Mouse (Mus musculus) cerebellum, adult 2 months (tissue): ENCODE data around the gene Phf1. TPM values are rescaled to one million over a fixed set of nuclear protein-coding genes. Genes with fewer than 3 reads are reported as not detected.

Experiments used
- DNase-seq, 2 experiments: peaks; one replicate each; pipeline ENCODE4 v3.0.0; 2021
- H3K27ac ChIP-seq: fragments of 200-500 bp; 2 replicates; pipeline ENCODE4 v1.5.1; 2012; ENCODE audit warnings: low read length, control low read depth, inconsistent platforms; ENCODE audit not compliant: insufficient read depth
- H3K27me3 ChIP-seq: fragments of 200-500 bp; 2 replicates; pipeline ENCODE4 v1.6.1; 2012; ENCODE audit warnings: inconsistent platforms, mild to moderate bottlenecking, low read length, moderate library complexity; ENCODE audit not compliant: control insufficient read depth, insufficient read depth
- H3K4me1 ChIP-seq: fragments of 200-500 bp; 2 replicates; pipeline ENCODE4 v1.6.1; 2011; ENCODE audit warnings: low read length; ENCODE audit not compliant: control insufficient read depth, insufficient read depth
- H3K4me3 ChIP-seq: fragments of 200-500 bp; replicated peaks from 2 replicates; pipeline ENCODE3; 2011; ENCODE audit warnings: mild to moderate bottlenecking, low read depth, low read length, control low read depth; ENCODE audit not compliant: insufficient read depth
- CTCF ChIP-seq: fragments of 200-500 bp; IDR thresholded peaks from 2 replicates; pipeline ENCODE4 v1.5.1; 2011; ENCODE audit warnings: low read depth, mild to moderate bottlenecking, control low read depth, low read length, moderate library complexity, borderline replicate concordance; ENCODE audit not compliant: insufficient read depth
- POLR2A ChIP-seq: fragments of 200-500 bp; IDR thresholded peaks from 2 replicates; pipeline ENCODE4 v1.6.1; 2011; ENCODE audit warnings: low read length, control low read depth, borderline replicate concordance; ENCODE audit not compliant: insufficient read depth
- WGBS: fragments of 180-500 bp; shearing (Covaris S2); methylation state at CpG from one replicate; pipeline ENCODE4 v1.1.7; 2018; 5-methylcytosine and 5-hydroxymethylcytosine counted together
- polyA plus RNA-seq: library from polyadenylated mRNA; depleted of rRNA; stranded (reverse); fragments of >200 nt; gene quantifications from 2 replicates; pipeline ENCODE4 v1.2.3, GENCODE M21; 2012

Phf1 gene
- polyA plus RNA-seq, 1 experiment, result 60.8 TPM

DNA sequence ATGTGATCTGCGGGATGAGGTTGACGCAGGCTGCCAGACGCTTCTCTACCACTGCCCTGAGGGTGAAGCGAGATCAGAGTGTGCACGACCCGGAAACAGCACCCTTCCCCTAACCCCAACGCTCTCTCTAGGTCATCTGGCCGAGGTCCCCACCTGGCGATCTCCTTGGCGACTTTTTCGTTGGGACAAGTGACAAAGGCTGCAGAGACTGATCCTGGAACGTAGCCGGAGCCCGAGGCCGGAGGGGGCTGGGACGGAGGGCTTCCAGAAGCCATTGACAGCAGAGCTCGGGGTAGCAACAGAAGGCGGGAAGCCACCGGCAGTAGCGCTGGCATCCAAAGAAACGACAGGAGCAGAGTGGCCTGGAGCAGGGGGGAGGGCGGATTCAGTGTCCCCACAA, 5.9 kb downstream of the Phf1 start:
- Histone ChIP-seq H3K27me3 (no peaks in the 10 kb centered on the region), H3K4me3 (peak overlapping the region; percentile 62), H3K27ac (0 out of 2 replicates have a peak overlapping the region, but pooled peaks have one; percentile 6), H3K4me1 (peaks cover 10% of the 10 kb centered on the region; the same call in 1 of the 2 replicates)
- under 1% methylated on average over 22 of the region's 22 CpGs for WGBS
- DNase-seq, result peak; percentile 47 to 55
- TF ChIP-seq POLR2A (no peak), CTCF (no peak)

GRCm38 (mm10) chr17:26939178-26939972, 6.5 kb downstream of the Phf1 start, which contains the start of gene Cuta:
TSS of gene Cuta (minus strand) at chr17:26939569.
- DNase-seq, result peak; percentile 100
- Histone ChIP-seq H3K27me3 (no peaks in the 10 kb centered on the region), H3K4me3 (peak within 1 kb of the TSS; percentile 83), H3K27ac (peak within 1 kb of the TSS; percentile 89), H3K4me1 (peaks cover 7% of the 10 kb centered on the region; the same call in 1 of the 2 replicates)
- WGBS, result under 1% methylated on average over 70 of the region's 70 CpGs
- no peak for TF ChIP-seq CTCF
- peak; percentile 86 for TF ChIP-seq POLR2A

DNA sequence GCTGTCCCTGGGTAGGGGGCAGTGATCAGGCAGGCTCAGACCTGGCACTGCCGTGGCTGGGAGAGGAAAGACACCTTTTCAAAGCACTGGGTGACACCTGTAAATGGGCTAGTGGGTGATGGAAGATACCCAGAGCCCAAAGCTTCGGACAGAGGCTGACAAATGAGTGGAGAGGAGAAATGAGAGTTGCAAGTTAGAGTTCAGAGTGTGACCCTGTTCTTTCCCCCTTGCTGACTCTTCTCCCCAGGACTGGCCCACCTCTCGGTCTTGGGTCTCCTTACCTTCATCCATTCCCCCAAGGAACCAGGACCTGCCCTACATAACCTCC, 7.1 kb downstream of the Phf1 start:
- peak overlapping the region; percentile 89 for H3K27ac ChIP-seq
- no peak for DNase-seq
- TF ChIP-seq CTCF (no peak), POLR2A (no peak)
- peaks cover 7% of the 10 kb centered on the region for H3K4me1 ChIP-seq
- H3K4me3 ChIP-seq, result peak overlapping the region; percentile 83
- WGBS, result 1% methylated on average over 3 of the region's 3 CpGs
- no peaks in the 10 kb centered on the region for H3K27me3 ChIP-seq

DNA sequence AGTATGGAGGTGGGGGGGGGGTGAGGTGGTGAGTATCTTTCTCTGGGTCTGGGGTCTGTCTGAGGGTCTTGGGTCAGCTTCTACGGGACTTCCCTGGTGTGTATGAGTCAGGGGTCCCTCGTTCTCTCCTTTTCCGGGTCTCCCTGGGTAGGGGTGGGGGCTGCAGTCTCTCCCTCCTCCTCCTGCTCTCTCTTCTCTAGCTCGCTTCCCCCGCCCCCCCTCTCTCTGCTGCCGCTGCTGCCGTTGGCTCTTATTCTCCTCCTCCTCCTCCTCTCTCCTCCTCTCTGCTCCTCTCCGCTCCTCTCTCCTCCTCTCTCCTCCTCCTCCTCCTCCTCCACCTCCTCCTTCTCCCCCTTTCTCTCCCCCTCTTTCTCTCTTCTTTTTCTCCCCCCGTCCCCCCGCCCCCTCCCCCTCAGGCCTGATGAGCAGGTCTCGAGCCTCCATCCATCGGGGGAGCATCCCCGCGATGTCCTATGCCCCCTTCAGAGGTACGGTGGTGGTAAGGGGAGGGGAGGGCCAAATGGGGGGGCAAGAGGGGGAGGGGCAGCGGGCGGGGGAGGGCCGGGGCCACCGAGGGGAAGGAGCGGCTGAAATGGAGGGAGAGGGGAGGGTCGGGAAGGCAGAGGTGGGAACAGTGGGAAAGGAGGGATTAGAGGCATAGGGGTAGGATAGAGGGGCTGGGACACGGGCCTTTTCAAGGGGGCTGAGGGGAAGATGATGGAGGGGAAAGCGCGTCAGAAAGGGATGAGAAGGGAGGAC, 8.4 kb downstream of the Phf1 start, which contains the start of gene Syngap1:
Gene Syngap1 (plus strand): TSS at position 223 of the 759 bp plus-strand sequence.
- TF ChIP-seq CTCF (no peak), POLR2A (peak; percentile 35; the same call in 1 of the 2 replicates)
- DNase-seq, result peak; percentile 63 to 75
- Histone ChIP-seq H3K4me3 (peak within 1 kb of the TSS; percentile 83), H3K27ac (peak within 1 kb of the TSS; percentile 95), H3K4me1 (peaks cover 13% of the 10 kb centered on the region), H3K27me3 (no peaks in the 10 kb centered on the region)
- 2% methylated on average over 15 of the region's 24 CpGs for WGBS

- 4% methylated on average over 4 of the region's 4 CpGs for WGBS
- TF ChIP-seq CTCF, result no peak
- no peak for TF ChIP-seq POLR2A
- no peaks in the 10 kb centered on the region for H3K27me3 ChIP-seq
- H3K27ac ChIP-seq, result peak overlapping the region; percentile 77
- no peak for DNase-seq
- peak overlapping the region; percentile 77 for H3K4me3 ChIP-seq
- H3K4me1 ChIP-seq, result peaks cover 13% of the 10 kb centered on the region
These were observed 9.2 kb downstream of the Phf1 start for GRCm38 (mm10) chr17:26941841-26942570.

DNA sequence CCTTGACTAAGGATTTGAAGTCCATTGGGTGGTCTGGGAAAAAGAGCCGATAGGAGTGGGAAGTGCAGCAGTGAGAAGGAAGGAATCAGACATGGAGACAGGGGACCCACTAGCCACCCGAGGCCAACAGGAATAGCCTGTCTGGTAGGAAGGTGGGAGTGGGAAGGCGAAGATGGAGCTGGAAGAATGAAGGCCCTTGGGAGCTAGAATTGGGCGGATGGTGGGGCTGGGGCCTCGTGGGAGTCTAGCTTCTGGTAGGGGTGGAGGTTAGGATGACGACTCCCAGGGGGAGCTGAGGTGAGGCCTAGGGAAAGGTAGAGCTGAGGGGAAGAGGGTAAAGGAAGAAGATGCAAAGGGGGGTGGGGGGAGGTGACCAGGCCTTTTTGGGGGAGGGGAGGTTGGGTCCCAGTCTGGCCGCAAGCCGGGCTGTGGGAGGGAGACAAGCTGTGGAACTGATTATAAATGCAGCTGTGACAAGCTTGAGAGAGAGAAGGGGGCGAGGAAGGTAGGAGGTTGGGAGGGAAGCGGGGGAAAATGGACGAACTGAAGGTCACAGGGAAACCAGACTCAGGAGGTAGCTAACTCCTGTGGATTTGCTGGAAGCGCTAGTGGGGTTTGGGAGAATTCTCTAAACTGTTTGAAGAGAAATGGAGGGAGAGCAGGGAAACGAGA, 13.1 kb downstream of the Phf1 start:
- no peak for DNase-seq
- WGBS, result 23% methylated on average over 13 of the region's 13 CpGs
- H3K4me3 ChIP-seq, result peak overlapping the region; percentile 65
- H3K27ac ChIP-seq, result peak overlapping the region; percentile 50; the same call in 1 of the 2 replicates
- H3K27me3 ChIP-seq, result no peaks in the 10 kb centered on the region
- peaks cover 23% of the 10 kb centered on the region for H3K4me1 ChIP-seq
- no peak for TF ChIP-seq CTCF
- TF ChIP-seq POLR2A, result no peak

GRCm38 (mm10) chr17:26946567-26946966, 13.7 kb downstream of the Phf1 start:
- peak overlapping the region; percentile 65 for H3K4me3 ChIP-seq
- TF ChIP-seq POLR2A, result peak; percentile 56; the same call in 1 of the 2 replicates
- peak; percentile 41; the same call in 1 of the 2 replicates for TF ChIP-seq CTCF
- 2% methylated on average over 26 of the region's 37 CpGs for WGBS
- H3K4me1 ChIP-seq, result peaks cover 25% of the 10 kb centered on the region
- peak overlapping the region; percentile 51 for H3K27ac ChIP-seq
- peak; percentile 86 to 88 for DNase-seq
- no peaks in the 10 kb centered on the region for H3K27me3 ChIP-seq
